ENCODE assay signal across 1 mouse cellular context in the genomic region with DNA sequence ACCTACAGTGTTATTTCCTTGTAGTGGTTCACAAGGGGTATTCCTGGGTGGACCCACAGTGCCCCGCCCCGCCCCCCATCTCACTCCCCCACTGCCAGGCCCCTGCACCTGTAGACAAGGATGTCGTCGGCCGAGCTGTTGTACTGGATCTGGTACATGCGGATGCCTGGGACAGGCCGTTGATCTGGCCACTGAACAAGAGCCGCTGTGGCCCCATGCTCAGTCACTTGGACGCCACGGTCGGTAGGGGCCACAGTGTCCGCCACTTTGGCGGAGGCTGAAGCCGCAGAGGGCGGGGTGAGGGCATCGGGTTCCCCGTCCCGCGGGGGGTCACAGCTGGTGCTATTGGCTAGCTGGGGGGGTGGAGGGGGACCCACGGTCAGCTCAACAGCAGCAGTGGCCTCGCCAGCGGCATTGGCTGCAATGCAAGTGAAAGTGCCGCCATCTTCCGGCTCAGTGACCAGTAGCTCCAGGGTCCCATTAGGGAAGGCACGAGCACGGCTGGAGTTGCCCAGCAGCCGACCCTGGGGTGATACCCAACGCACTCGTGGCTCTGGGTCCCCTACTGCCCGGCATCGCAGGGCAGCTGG.
TF ChIP-seq lines count a peak whose summit lies in the region.

No protein-coding gene starts in this region.

TF ChIP-seq in CH12.LX, 34 proteins besides CTCF, POLR2A, EP300 and RAD21:
- TF ChIP-seq MAFK (IDR thresholded peaks at IDR 0.05; ENCODE audit: insufficient replicate concordance, low read length) (no peak), MAZ (IDR thresholded peaks at IDR 0.05; ENCODE audit: low read depth, low read length) (no peak), SMC3 (IDR thresholded peaks at IDR 0.05; ENCODE audit: low read depth, low read length) (no peak), ELF1 (IDR thresholded peaks at IDR 0.05; ENCODE audit: low read depth, low read length) (no peak), UBTF (IDR thresholded peaks at IDR 0.05; ENCODE audit: low read depth, low read length) (no peak), USF1 (IDR thresholded peaks at IDR 0.05; ENCODE audit: low read depth, low read length) (no peak), HCFC1 (IDR thresholded peaks at IDR 0.05; ENCODE audit: low read depth, low read length) (no peak), ZMIZ1 (IDR thresholded peaks at IDR 0.05; ENCODE audit: low read depth, low read length) (no peak), ZKSCAN1 (IDR thresholded peaks at IDR 0.05; ENCODE audit: borderline replicate concordance, low read depth, low read length) (no peak), KAT2A (IDR thresholded peaks at IDR 0.05; ENCODE audit: insufficient replicate concordance, low read length) (no peak)
